Mouse (Mus musculus) frontal cortex, adult 2 months (tissue): ENCODE measurements around the gene Arhgap40. TPM values are rescaled to one million over a fixed set of nuclear protein-coding genes. Genes with fewer than 3 reads are reported as not detected.

Experiments used
- polyA plus RNA-seq: library from polyadenylated mRNA; depleted of rRNA; stranded (reverse); fragments of >200 nt; gene quantifications from 2 replicates; pipeline ENCODE4 v1.2.3, GENCODE M21; 2012; rRNA removed

The Arhgap40 gene
- polyA plus RNA-seq, 1 experiment = 1.8 TPM

Other genes with a start within 250 kb of the Arhgap40 start
- 1.8 and 3.3 TPM in 2 replicates for gene Lbp, start 206.3 kb upstream of the Arhgap40 start, polyA plus RNA-seq
- 1,510 and 1,726 TPM in 2 replicates for gene Snhg11, start 137.2 kb upstream of the Arhgap40 start, polyA plus RNA-seq
- gene Ralgapb, start 102.9 kb upstream of the Arhgap40 start, polyA plus RNA-seq = 44.2 and 44.4 TPM in 2 replicates
- gene Adig, start 10.2 kb upstream of the Arhgap40 start, polyA plus RNA-seq = not detected in 2 replicates
- gene Slc32a1, start 98.0 kb downstream of the Arhgap40 start, polyA plus RNA-seq = 157 and 175 TPM in 2 replicates
- 10.0 and 10.9 TPM in 2 replicates for gene Actr5, start 112.1 kb downstream of the Arhgap40 start, polyA plus RNA-seq
- gene Ppp1r16b, start 152.6 kb downstream of the Arhgap40 start, polyA plus RNA-seq = 38.4 and 43.2 TPM in 2 replicates